Mouse (Mus musculus): Measurements from ENCODE around the gene Hmox1.
A peak's percentile ranks its signal among the peaks of the same experiment; 100 is the strongest.

Gene Hmox1

GRCm38 (mm10) chr8:75088989-75089881 is 4.2 kb upstream of the Hmox1 start:
- DNase-seq (ENCODE audit: low spot score in 2 of 2), result peak in 1 of 2 experiments; percentile 16

DNA sequence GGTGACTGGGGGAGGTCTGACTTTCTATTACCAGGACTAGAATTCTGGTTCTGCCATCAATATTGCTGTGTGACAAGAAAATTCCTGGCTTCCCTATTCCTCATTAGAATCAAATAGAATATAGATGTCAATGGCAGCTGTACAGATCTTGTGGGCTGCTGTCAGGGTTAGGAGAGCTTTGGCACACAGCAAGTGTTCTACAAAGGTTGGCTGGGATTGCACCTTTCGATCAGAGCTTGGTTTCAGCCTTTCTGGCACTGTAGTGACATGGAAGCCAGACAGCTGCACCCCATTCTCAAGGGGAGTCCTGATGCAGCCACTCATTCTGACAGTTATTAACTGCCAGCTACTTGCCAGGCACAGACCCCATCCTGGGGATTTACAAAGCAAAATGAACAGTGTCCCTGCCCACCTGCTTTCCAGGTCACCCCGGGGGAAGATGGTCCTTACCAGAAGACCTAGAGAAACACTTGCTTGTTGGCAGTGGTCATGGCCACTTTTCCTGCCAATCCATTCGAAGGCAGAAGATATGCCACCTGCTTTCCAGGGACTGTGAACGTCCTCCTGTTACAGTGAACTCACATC is 2.5 kb upstream of the Hmox1 start:
- DNase-seq (ENCODE audit: low spot score in 2 of 2), result no peak

GRCm38 (mm10) chr8:75102956-75103355 is 9.5 kb downstream of the Hmox1 start:
- no peak for DNase-seq (ENCODE audit: low spot score in 2 of 2)

DNA sequence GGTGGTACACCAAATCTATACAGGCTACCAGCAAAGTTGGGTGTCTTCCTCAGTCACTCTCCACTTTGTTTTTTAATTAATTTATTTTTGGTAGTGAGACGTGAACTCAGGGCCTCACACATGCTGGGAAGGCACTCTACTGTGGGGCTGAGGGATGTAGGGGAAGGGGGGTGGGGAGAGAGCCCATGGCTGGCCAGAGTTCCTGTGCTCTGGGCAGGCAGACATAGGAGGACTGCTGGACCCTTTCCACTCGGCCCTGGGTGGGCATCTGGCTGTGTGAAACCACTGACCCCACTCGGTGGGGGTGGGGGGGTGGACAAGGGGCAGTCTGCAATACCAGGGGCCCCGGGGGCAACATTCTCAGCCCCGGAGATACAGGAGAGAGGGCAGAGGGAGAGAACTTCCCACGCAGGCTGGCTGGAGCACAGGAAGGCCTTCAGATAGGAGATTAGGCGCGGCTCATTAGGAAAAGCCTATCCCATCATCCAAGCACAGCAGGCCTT is 10.0 kb downstream of the Hmox1 start:
- DNase-seq (ENCODE audit: low spot score in 2 of 2), result no peak

- peak; percentile 74 to 78 for DNase-seq (ENCODE audit: low spot score in 2 of 2)
Observed at GRCm38 (mm10) chr8:75108527-75109235, 15.3 kb downstream of the Hmox1 start.

GRCm38 (mm10) chr8:75109236-75109967 is 16.0 kb downstream of the Hmox1 start, which contains the start of gene Mcm5:
Mcm5 (plus strand) TSS chr8:75109569.
- DNase-seq (ENCODE audit: low spot score in 2 of 2), result peak; percentile 98 to 99

DNA sequence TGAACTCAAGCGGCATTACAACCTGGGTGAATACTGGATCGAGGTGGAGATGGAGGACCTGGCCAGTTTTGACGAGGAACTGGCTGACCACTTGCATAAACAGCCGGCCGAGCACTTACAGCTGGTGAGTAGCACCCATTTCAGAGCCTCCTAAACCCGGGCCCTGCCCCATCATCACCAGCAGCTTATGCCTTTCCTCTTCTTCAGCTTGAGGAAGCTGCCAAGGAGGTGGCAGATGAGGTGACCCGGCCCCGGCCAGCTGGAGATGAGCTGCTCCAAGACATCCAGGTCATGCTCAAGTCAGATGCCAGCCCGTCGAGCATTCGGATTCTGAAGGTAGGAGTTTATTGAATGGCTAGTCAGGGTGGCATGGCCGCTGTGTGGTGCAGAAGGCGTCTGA is 16.7 kb downstream of the Hmox1 start:
- no peak for DNase-seq (ENCODE audit: low spot score in 2 of 2)

DNA sequence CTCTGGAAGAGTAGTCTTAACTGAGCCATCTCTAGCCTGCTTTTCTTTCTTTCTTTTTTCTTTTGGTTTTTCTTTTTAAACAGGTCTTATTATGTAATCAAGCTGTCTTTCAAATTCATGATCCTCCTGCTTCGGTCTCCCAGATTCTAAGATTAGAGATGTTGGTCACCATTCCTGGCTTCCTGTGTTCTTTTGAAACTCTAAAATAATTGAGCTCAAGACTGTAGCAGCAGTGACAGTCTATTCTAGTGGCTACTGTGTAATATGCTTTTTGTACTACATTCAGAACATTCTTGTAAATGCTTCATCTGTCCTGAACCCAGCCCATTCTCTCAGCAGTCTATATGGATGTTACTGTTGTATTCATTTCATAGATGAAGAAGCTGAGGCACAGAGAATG is 25.1 kb downstream of the Hmox1 start:
- no peak for DNase-seq (ENCODE audit: low spot score in 2 of 2)

DNA sequence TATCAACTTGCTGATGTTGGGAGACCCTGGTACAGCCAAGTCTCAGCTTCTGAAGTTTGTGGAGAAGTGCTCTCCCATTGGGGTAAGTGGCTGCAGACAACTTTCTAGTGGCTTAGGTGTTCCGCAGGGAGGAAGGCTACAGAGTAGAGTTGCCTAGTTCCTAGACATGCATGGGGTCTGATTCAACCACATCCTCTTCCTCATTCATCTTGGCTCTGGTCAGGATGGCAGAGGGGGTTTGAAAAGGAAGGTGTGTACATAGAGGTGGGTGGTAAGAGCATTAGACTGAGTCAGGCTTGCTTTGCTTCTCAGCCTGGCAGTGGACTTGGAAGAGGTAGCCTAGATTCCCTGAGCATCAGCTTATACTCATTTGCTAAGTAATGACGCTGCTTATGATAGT is 25.9 kb downstream of the Hmox1 start:
- no peak for DNase-seq (ENCODE audit: low spot score in 2 of 2)

GRCm38 (mm10) chr8:75119747-75120146 is 26.3 kb downstream of the Hmox1 start:
- DNase-seq (ENCODE audit: low spot score in 2 of 2), result peak in 1 of 2 experiments; percentile 3

DNA sequence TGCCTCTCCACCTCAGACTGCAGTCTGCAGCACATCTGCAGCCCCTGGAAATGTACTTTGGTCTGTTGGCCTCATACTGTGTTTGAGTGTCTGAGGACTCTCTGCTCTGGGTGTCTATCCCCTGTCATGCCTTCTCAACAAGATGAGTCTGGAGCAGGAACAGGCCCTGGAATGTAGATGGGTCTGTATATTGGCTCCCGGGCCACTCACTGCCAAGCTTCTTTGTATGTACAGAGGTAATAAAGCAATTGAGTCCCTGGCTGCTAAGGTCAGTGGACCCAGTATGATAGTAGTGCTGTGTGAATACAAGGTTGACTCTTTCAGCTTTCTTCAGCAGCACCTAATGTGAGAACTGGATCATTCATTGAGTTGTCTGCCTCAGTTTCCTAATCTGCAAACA is 34.0 kb downstream of the Hmox1 start:
- no peak for DNase-seq (ENCODE audit: low spot score in 2 of 2)

GRCm38 (mm10) chr8:75132485-75132884 is 39.1 kb downstream of the Hmox1 start:
- DNase-seq (ENCODE audit: low spot score in 2 of 2), result peak in 1 of 2 experiments; percentile 16

DNA sequence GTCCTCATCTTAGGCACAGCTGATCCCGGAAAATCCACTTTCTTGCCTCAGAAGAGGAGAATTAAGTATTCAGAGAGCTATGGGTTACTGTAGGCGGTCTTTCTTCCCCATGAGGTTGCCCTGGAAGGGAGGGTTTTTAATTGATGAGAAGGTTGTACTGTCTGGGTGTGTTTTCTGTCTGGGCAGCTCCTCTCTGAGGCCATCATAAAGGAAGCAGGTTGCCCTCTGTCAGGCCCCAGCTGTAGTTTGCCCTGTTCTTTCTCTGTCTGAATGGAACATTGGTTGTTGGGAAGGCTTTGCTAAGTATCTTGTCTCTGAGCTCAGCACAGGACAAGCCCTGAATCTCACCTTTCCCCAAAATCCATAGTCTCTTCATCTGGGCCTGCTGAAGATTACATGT is 40.0 kb downstream of the Hmox1 start:
- no peak for DNase-seq (ENCODE audit: low spot score in 2 of 2)

DNA sequence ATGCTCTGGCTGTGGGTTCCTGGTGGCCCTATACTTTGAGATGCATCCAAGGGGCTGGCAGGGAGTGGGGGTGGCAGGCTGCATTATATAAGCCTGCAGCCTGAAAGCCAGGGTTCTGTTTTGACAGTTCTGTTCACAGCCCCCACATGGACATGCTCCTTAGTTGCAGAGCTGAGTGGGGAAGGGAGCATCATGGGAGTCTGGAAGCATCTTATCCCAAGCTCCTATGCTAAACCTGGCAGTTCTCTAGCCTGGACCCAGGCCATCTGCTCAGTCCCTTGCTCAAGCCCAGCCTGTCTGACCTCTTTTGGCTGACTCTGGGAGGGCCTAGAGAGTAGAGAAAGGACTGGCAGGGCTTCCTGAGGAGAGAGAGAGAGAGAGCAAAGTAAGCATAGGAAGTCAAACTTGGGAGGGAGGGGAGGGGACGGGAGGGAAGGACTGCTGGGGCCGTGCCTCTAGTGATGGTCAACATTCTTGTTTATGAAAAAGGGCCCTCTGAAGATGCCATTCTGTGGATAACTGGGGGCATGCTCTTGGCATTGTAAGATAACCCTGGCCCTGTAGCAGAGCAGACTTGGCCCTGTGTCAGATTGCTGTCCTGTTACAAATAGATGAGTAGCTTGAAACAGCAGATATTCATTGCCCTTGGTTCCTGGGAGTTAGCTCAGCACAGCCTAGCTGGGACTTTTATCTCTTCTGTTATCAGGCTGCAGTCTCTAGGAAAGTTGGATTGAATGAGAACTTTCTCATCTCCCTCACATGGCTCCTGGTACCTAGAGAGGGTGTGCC is 41.4 kb downstream of the Hmox1 start:
- no peak for DNase-seq (ENCODE audit: low spot score in 2 of 2)

GRCm38 (mm10) chr8:75135756-75136155 is 42.3 kb downstream of the Hmox1 start:
- DNase-seq (ENCODE audit: low spot score in 2 of 2), result no peak

GRCm38 (mm10) chr8:75136256-75136655 is 42.8 kb downstream of the Hmox1 start:
- no peak for DNase-seq (ENCODE audit: low spot score in 2 of 2)

GRCm38 (mm10) chr8:75137536-75137935 is 44.1 kb downstream of the Hmox1 start:
- DNase-seq (ENCODE audit: low spot score in 2 of 2), result no peak
